Mouse (Mus musculus) liver, adult 2 months (tissue): ENCODE data around the gene Sptssb.

ENCODE experiments used
- CTCF ChIP-seq: fragments of 200-500 bp; IDR thresholded peaks from 2 replicates; pipeline ENCODE4 v1.5.1; 2011; ENCODE audit warnings: low read depth, low read length, control low read depth
- POLR2A ChIP-seq: fragments of 200-500 bp; IDR thresholded peaks from 2 replicates; pipeline ENCODE4 v1.6.1; 2011; ENCODE audit warnings: low read length, control low read depth; ENCODE audit not compliant: insufficient read depth; ENCODE audit errors: extremely low read depth

DNA sequence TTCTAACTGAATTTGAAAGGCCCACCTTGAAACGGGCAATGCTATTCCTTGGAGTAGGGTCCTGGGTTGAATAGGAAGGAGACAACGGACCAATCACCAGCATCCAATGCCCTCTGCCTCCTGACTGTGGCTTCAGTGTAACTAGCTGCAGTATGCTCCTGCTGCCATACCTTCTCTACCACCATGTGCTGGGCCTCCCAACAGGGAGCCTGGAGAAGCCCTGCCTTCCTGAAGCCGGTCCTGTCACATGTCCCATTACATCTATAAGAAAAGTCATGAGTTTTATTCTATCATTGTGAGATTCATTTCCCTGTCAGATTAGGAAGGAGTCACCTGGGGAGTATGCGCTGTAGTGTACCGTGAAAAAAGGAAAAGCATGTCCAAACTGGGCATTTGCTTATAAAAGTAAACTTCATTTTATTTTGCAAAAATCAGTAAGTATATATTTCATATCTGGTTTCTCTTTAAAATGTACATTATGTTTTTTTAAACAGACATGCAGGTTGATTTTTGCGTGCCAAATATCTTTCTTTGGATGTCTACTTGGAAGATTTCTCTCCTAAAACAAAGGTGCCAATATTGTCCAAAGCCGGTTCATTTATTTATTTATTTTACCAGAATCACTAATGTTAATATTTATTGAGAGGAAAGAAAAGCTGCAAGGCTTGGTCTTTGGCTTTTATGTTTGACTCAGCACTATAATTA, 40.4 kb downstream of the Sptssb start:
- no peak for TF ChIP-seq POLR2A
- no peak for TF ChIP-seq CTCF
